Mouse (Mus musculus) stomach, postnatal 0 days (tissue): ENCODE results near the gene Unc5c. TPM values are rescaled to one million over a fixed set of nuclear protein-coding genes. Genes with fewer than 3 reads are reported as not detected.

ENCODE experiments used
- ATAC-seq: fragments of 200-750 bp; cut with Nextera tagmentation; 2 replicates; pipeline ENCODE4 v1.8.0; 2017; ENCODE audit not compliant: low FRiP score, low TSS enrichment
- DNase-seq: peaks from one replicate; pipeline ENCODE4 v3.0.0-alpha.2; 2016; ENCODE audit warnings: low spot score
- H3K27ac ChIP-seq: fragments of 300-500 bp; sonication (generic); replicated peaks from 2 replicates; pipeline ENCODE4 v1.5.1; 2014; ENCODE audit warnings: mild to moderate bottlenecking, control low read depth
- H3K27me3 ChIP-seq: fragments of 300-500 bp; sonication (generic); 2 replicates; pipeline ENCODE4 v1.6.1; 2014; ENCODE audit warnings: low read length; ENCODE audit not compliant: control insufficient read depth, insufficient read depth
- H3K36me3 ChIP-seq: fragments of 300-500 bp; sonication (generic); 2 replicates; pipeline ENCODE4 v1.6.1; 2014; ENCODE audit warnings: low read length, mixed read lengths; ENCODE audit not compliant: control insufficient read depth, insufficient read depth
- H3K4me1 ChIP-seq: fragments of 300-500 bp; sonication (generic); replicated peaks from 2 replicates; pipeline ENCODE4 v1.6.1; 2014; ENCODE audit warnings: antibody characterized with exemption; ENCODE audit not compliant: control insufficient read depth, insufficient read depth
- H3K4me2 ChIP-seq: fragments of 300-500 bp; sonication (generic); replicated peaks from 2 replicates; pipeline ENCODE4 v1.6.1; 2014; ENCODE audit warnings: low read depth, mild to moderate bottlenecking, control low read depth, moderate library complexity
- H3K4me3 ChIP-seq: fragments of 300-500 bp; sonication (generic); 2 replicates; pipeline ENCODE4 v1.5.1; 2014; ENCODE audit warnings: low read depth, low read length, control low read depth
- H3K9ac ChIP-seq: fragments of 300-500 bp; sonication (generic); 2 replicates; pipeline ENCODE4 v1.6.1; 2014; ENCODE audit warnings: mild to moderate bottlenecking, low read length, control low read depth, mixed read lengths
- H3K9me3 ChIP-seq: fragments of 300-500 bp; sonication (generic); 2 replicates; pipeline ENCODE4 v1.6.1; 2016; ENCODE audit warnings: low read length; ENCODE audit not compliant: control insufficient read depth
- CTCF ChIP-seq: IDR thresholded peaks from 2 replicates; pipeline ENCODE4 v1.5.1; 2016; ENCODE audit warnings: antibody characterized with exemption, low read depth, mild to moderate bottlenecking, moderate library complexity
- EP300 ChIP-seq: optimal IDR thresholded peaks from 2 replicates; pipeline ENCODE3; 2016; ENCODE audit warnings: antibody characterized with exemption
- WGBS: fragments of 180-500 bp; shearing (Covaris S2); extraction: QIAGEN DNeasy Blood & Tissue Kit; methylation state at CpG from one replicate; pipeline ENCODE4 v1.1.7; 2014; 5-methylcytosine and 5-hydroxymethylcytosine counted together
- polyA plus RNA-seq: library from polyadenylated mRNA; unstranded; fragments of >200 nt; fragmentation: Nextera tagmentation; extraction: Ambion mirVana; gene quantifications from 2 replicates; pipeline ENCODE4 v1.2.1, GENCODE M21; 2015

Gene Unc5c
- polyA plus RNA-seq, 1 experiment from 2014 or later = 2.0 TPM

DNA sequence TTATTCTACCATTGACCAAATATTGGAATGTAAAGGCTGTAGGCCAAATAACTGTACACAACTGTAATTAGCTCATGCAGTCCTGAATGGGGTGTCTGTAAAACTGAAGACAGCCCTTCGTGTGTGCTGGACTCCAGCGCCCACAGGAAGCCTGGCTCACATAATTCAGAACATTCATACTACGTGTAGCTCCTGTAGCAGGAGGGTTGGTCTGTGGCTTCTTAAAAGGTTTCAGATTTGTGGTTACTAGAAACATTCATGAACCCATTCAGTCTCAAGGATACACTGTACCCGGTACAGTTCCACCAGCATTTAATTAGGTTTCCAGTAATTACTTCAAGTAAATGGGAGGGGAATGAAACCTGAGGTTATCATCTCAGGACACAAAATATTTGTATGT, 246.6 kb downstream of the Unc5c start:
- WGBS = 76% methylated on average over 4 of the region's 4 CpGs
- Histone ChIP-seq H3K9me3 (no peaks in the 10 kb centered on the region), H3K27me3 (no peaks in the 10 kb centered on the region), H3K9ac (no peak overlapping the region), H3K4me1 (no peaks in the 10 kb centered on the region), H3K27ac (no peak overlapping the region), H3K36me3 (no peaks in the 10 kb centered on the region), H3K4me3 (no peak overlapping the region), H3K4me2 (no peak overlapping the region)
- ATAC-seq (no peak), DNase-seq (no peak)
- TF ChIP-seq CTCF = no peak
- no peak for TF ChIP-seq EP300

DNA sequence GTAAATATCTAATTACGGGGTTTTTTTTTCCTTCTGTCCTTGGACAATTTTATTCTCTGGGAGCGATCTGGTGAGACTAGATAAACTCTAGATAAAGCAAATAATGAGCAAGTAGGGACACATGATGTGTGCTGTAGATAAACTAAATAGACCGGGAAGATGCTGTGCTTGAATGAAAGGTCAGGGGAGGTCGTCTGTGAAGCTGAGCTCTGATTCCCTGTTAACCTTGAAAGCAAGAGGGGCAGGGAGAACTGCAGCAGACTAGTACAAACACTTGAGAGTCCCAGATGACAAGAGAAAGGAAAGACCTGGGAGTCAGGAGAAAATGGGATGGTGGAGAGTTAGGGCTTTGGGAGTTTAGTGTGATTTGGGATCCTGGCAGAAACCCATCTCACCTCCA, 251.4 kb downstream of the Unc5c start:
- 53% methylated on average over 4 of the region's 4 CpGs for WGBS
- ATAC-seq = no peak
- Histone ChIP-seq H3K27me3 (no peaks in the 10 kb centered on the region), H3K27ac (no peak overlapping the region), H3K9me3 (no peaks in the 10 kb centered on the region), H3K4me3 (no peak overlapping the region), H3K4me1 (no peaks in the 10 kb centered on the region), H3K4me2 (no peak overlapping the region), H3K36me3 (no peaks in the 10 kb centered on the region), H3K9ac (no peak overlapping the region)
- no peak for TF ChIP-seq CTCF
- TF ChIP-seq EP300 = no peak
- DNase-seq = no peak

DNA sequence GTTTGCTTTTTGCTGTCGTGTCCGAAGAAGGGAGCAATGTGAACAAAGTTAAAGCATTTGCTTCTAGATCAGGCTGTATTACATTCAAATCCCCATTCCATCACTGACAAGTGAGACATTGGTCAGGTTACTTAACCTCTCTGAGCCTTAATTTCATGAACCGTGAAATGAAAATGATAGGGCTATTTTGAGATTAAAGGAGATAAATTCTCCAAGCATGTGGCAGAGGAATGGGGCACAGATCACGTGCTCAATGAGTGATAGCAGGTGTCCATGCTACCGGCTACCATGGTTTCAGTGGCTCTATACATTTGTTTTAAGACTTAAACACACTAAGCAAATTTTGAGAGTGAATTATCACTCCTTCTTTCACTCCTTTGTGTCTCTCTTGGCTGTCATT, 254.0 kb downstream of the Unc5c start:
- WGBS = 78% methylated on average over 5 of the region's 5 CpGs
- Histone ChIP-seq H3K9ac (no peak overlapping the region), H3K4me3 (no peak overlapping the region), H3K27ac (no peak overlapping the region), H3K9me3 (no peaks in the 10 kb centered on the region), H3K4me2 (no peak overlapping the region), H3K27me3 (no peaks in the 10 kb centered on the region), H3K4me1 (no peaks in the 10 kb centered on the region), H3K36me3 (no peaks in the 10 kb centered on the region)
- TF ChIP-seq EP300 (no peak), CTCF (no peak)
- ATAC-seq (no peak), DNase-seq (no peak)

DNA sequence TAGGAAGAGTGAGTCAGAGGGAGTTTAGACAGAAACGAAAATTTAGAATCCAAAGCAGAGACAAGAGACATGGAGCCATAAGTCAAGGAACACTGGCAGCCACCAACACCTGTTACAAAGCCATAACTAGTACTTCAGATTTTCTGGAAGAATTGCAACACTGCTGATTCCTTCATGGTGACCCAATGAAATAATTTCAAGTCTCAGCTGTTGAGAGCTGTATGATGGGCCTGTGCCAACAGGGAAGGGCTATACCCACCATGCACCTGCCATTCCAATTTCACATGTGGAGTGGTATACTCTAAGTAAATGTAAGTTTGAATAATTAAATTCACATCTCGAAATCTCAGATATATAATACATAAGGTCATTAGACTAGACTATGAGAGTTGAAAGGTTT, 259.5 kb downstream of the Unc5c start:
- Histone ChIP-seq H3K4me2 (no peak overlapping the region), H3K27ac (no peak overlapping the region), H3K27me3 (no peaks in the 10 kb centered on the region), H3K4me3 (no peak overlapping the region), H3K36me3 (no peaks in the 10 kb centered on the region), H3K4me1 (no peaks in the 10 kb centered on the region), H3K9ac (no peak overlapping the region), H3K9me3 (no peaks in the 10 kb centered on the region)
- DNase-seq (no peak), ATAC-seq (no peak)
- TF ChIP-seq CTCF (no peak), EP300 (no peak)
- WGBS = 58% methylated on average over 2 of the region's 2 CpGs

- no peak for TF ChIP-seq CTCF
- no peak for TF ChIP-seq EP300
- Histone ChIP-seq H3K9me3 (no peaks in the 10 kb centered on the region), H3K27me3 (no peaks in the 10 kb centered on the region), H3K36me3 (no peaks in the 10 kb centered on the region), H3K4me2 (no peak overlapping the region), H3K27ac (no peak overlapping the region), H3K4me1 (no peaks in the 10 kb centered on the region), H3K4me3 (no peak overlapping the region), H3K9ac (no peak overlapping the region)
- 83% methylated on average over 1 of the region's 1 CpGs for WGBS
- ATAC-seq = no peak
- no peak for DNase-seq
These were observed 260.4 kb downstream of the Unc5c start for GRCm38 (mm10) chr3:141725432-141725831.

DNA sequence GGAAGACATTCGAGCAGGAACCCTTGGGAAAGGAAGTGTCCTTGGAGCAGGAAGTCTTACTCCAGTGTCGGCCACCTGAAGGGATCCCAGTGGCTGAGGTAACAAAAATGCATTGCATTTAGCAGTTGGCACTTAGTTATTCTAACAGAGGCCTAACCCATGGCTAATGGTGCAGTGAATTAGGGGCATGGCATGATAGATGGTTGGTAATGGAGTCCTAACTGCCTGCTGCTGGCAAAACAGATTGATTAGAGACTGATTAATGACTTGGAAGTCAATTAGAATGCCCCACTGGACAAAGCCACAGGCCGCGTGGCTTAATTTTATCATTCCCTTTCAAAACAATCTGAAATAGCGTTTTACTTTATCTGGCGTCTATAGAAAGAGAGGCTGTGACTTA, 268.8 kb downstream of the Unc5c start:
- 63% methylated on average over 6 of the region's 6 CpGs for WGBS
- Histone ChIP-seq H3K27me3 (no peaks in the 10 kb centered on the region), H3K9me3 (no peaks in the 10 kb centered on the region), H3K4me3 (no peak overlapping the region), H3K36me3 (no peaks in the 10 kb centered on the region), H3K4me2 (no peak overlapping the region), H3K4me1 (no peaks in the 10 kb centered on the region), H3K27ac (no peak overlapping the region), H3K9ac (no peak overlapping the region)
- ATAC-seq (no peak), DNase-seq (no peak)
- TF ChIP-seq CTCF (no peak), EP300 (no peak)
